Mouse (Mus musculus) CH12.LX (cell line): ENCODE results near the gene Wdr34. TPM values are rescaled to one million over a fixed set of nuclear protein-coding genes. Genes with fewer than 3 reads are reported as not detected.

Experiments used
- DNase-seq: peaks from one replicate; pipeline ENCODE4 v3.0.0-alpha.2; 2013; ENCODE audit errors: extremely low read depth
- H3K27ac ChIP-seq: 2 replicates; pipeline ENCODE4 v1.5.1; 2012; ENCODE audit warnings: low read depth, mild to moderate bottlenecking, control low read depth, moderate library complexity; ENCODE audit not compliant: insufficient read depth
- H3K27me3 ChIP-seq: replicated peaks from 2 replicates; pipeline ENCODE3; 2012; ENCODE audit warnings: inconsistent platforms
- H3K36me3 ChIP-seq, 2 experiments: replicated peaks in 1 of 2; 2 replicates each; pipeline versions ENCODE3 to v1.6.1; 2012; ENCODE audit warnings: inconsistent platforms in 1 of 2, low read length in 1 of 2, mild to moderate bottlenecking in 1 of 2, mixed read lengths in 1 of 2, moderate library complexity in 1 of 2; ENCODE audit not compliant: control insufficient read depth in 1 of 2, insufficient read depth in 1 of 2
- H3K4me1 ChIP-seq, 2 experiments: 2 replicates each; pipeline ENCODE4 v1.6.1; 2012; ENCODE audit warnings: inconsistent platforms in 1 of 2, moderate library complexity in 1 of 2; ENCODE audit not compliant: insufficient read depth in 2 of 2, control insufficient read depth in 1 of 2
- H3K4me2 ChIP-seq: 2 replicates; pipeline ENCODE4 v1.6.1; 2012; ENCODE audit warnings: low read depth, mild to moderate bottlenecking, control low read depth; ENCODE audit not compliant: poor library complexity, insufficient read depth, severe bottlenecking
- H3K4me3 ChIP-seq, 3 experiments: fragments of 150-350 bp in 1 of 3; sonication (generic) in 1 of 3; replicated peaks in 1 of 3; 2 replicates each; pipeline versions ENCODE3 to v1.5.1; 2011 to 2012; ENCODE audit warnings: low read depth in 2 of 3, low read length in 2 of 3, mild to moderate bottlenecking in 2 of 3, moderate library complexity in 2 of 3, control low read depth in 1 of 3, improper control_type of control experiment in 1 of 3, inconsistent platforms in 1 of 3, mixed read lengths in 1 of 3; ENCODE audit not compliant: poor library complexity in 1 of 3
- H3K79me2 ChIP-seq: replicated peaks from 2 replicates; pipeline ENCODE4 v1.6.1; 2012; ENCODE audit warnings: mild to moderate bottlenecking, moderate library complexity; ENCODE audit not compliant: control insufficient read depth, poor library complexity, insufficient read depth, severe bottlenecking; ENCODE audit errors: extremely low read depth
- H3K9ac ChIP-seq: 2 replicates; pipeline ENCODE4 v1.6.1; 2012; ENCODE audit warnings: low read depth, mild to moderate bottlenecking, control low read depth, moderate library complexity; ENCODE audit not compliant: insufficient read depth
- H3K9me3 ChIP-seq: replicated peaks from 2 replicates; pipeline ENCODE3; 2012; ENCODE audit warnings: low read length, inconsistent platforms, mixed read lengths
- CHD1 ChIP-seq: IDR thresholded peaks from 2 replicates; pipeline ENCODE4 v1.6.1; 2012; ENCODE audit warnings: low read depth, low read length, improper control_type of control experiment, inconsistent platforms
- CHD2 ChIP-seq: IDR thresholded peaks from 2 replicates; pipeline ENCODE4 v1.6.1; 2011; ENCODE audit warnings: low read length, improper control_type of control experiment
- E2F4 ChIP-seq: IDR thresholded peaks from 2 replicates; pipeline ENCODE4 v1.6.1; 2011; ENCODE audit warnings: low read depth, low read length, improper control_type of control experiment; ENCODE audit not compliant: insufficient replicate concordance
- ELF1 ChIP-seq: IDR thresholded peaks from 2 replicates; pipeline ENCODE4 v1.6.1; 2014; ENCODE audit warnings: low read depth, mild to moderate bottlenecking, inconsistent platforms, low read length, improper control_type of control experiment
- ETS1 ChIP-seq: conservative IDR thresholded peaks from 2 replicates; pipeline ENCODE4 v1.6.1; 2012; ENCODE audit warnings: low read depth, mild to moderate bottlenecking, inconsistent platforms, low read length, improper control_type of control experiment, moderate library complexity
- IRF4 ChIP-seq: IDR thresholded peaks from 2 replicates; pipeline ENCODE4 v1.6.1; 2014; ENCODE audit warnings: low read depth, mild to moderate bottlenecking, inconsistent platforms, low read length, improper control_type of control experiment
- JUN ChIP-seq: IDR thresholded peaks from 2 replicates; pipeline ENCODE4 v1.6.1; 2011; ENCODE audit warnings: low read depth, mild to moderate bottlenecking, low read length, improper control_type of control experiment, moderate library complexity; ENCODE audit not compliant: insufficient read depth
- KAT2A ChIP-seq: IDR thresholded peaks from 2 replicates; pipeline ENCODE4 v1.6.1; 2012; ENCODE audit warnings: low read length, improper control_type of control experiment, inconsistent platforms; ENCODE audit not compliant: insufficient replicate concordance
- MAFK ChIP-seq: IDR thresholded peaks from 2 replicates; pipeline ENCODE4 v1.6.1; 2011; ENCODE audit warnings: low read length, improper control_type of control experiment; ENCODE audit not compliant: insufficient replicate concordance
- MAZ ChIP-seq: IDR thresholded peaks from 2 replicates; pipeline ENCODE4 v1.6.1; 2012; ENCODE audit warnings: low read depth, mild to moderate bottlenecking, inconsistent platforms, low read length, improper control_type of control experiment, moderate library complexity
- NELFE ChIP-seq: IDR thresholded peaks from 2 replicates; pipeline ENCODE4 v1.6.1; 2011; ENCODE audit warnings: low read depth, low read length, improper control_type of control experiment
- NRF1 ChIP-seq: IDR thresholded peaks from 2 replicates; pipeline ENCODE4 v1.6.1; 2014; ENCODE audit warnings: low read depth, mild to moderate bottlenecking, inconsistent platforms, low read length, improper control_type of control experiment, moderate library complexity
- POLR2A ChIP-seq: IDR thresholded peaks from 2 replicates; pipeline ENCODE4 v1.6.1; 2011; ENCODE audit warnings: low read depth, mild to moderate bottlenecking, improper control_type of control experiment, low read length
- POLR2AphosphoS2 ChIP-seq: IDR thresholded peaks from 2 replicates; pipeline ENCODE4 v1.6.1; 2011; ENCODE audit warnings: low read depth, low read length, improper control_type of control experiment
- RAD21 ChIP-seq: IDR thresholded peaks from 2 replicates; pipeline ENCODE4 v1.6.1; 2011; ENCODE audit warnings: low read depth, mild to moderate bottlenecking, low read length, improper control_type of control experiment, moderate library complexity
- SMC3 ChIP-seq: IDR thresholded peaks from 2 replicates; pipeline ENCODE4 v1.6.1; 2011; ENCODE audit warnings: low read depth, low read length, improper control_type of control experiment
- UBTF ChIP-seq: IDR thresholded peaks from 2 replicates; pipeline ENCODE4 v1.6.1; 2012; ENCODE audit warnings: low read depth, mild to moderate bottlenecking, inconsistent platforms, low read length, improper control_type of control experiment, moderate library complexity
- USF2 ChIP-seq: conservative IDR thresholded peaks from 2 replicates; pipeline ENCODE4 v1.6.1; 2011; ENCODE audit warnings: low read depth, low read length, improper control_type of control experiment
- ZKSCAN1 ChIP-seq: IDR thresholded peaks from 2 replicates; pipeline ENCODE4 v1.6.1; 2012; ENCODE audit warnings: low read depth, inconsistent platforms, low read length, improper control_type of control experiment, borderline replicate concordance
- ZMIZ1 ChIP-seq: IDR thresholded peaks from 2 replicates; pipeline ENCODE4 v1.6.1; 2012; ENCODE audit warnings: low read depth, mild to moderate bottlenecking, inconsistent platforms, low read length, improper control_type of control experiment
- ZNF384 ChIP-seq: IDR thresholded peaks from 2 replicates; pipeline ENCODE4 v1.6.1; 2012; ENCODE audit warnings: low read depth, low read length, improper control_type of control experiment, inconsistent platforms
- dilution Hi-C: fragments of 300-500 bp; cut with MboI; formaldehyde crosslinking; loops from 2 replicates; pipeline ENCODE4 v1.14.3; 2020; ENCODE audit warnings: low sequenced_read_pairs; ENCODE audit not compliant: extremely low pct_unique_long_range_greater_than_20kb, extremely low pct_ligation_motif_present
- in situ Hi-C: fragments of 300-500 bp; cut with MboI; formaldehyde crosslinking; loops from 3 replicates; pipeline ENCODE4 v1.14.3; 2019; ENCODE audit warnings: low sequenced_read_pairs, low pct_ligation_motif_present, low pct_unique_long_range_greater_than_20kb, mixed read lengths
- polyA plus RNA-seq: library from polyadenylated mRNA; unstranded; fragments of >175 nt; gene quantifications from 2 replicates; pipeline ENCODE4 v1.2.1, GENCODE M21; 2012; ENCODE audit warnings: low read depth; ENCODE audit not compliant: insufficient read length
- total RNA-seq, 2 experiments: library from RNA; depleted of rRNA; stranded (reverse); fragments of 300-350 nt in 1 of 2; fragments of >200 nt in 1 of 2; gene quantifications; 2 replicates each; pipeline ENCODE4 v1.2.3; 2012 to 2014

The Wdr34 gene
- total and polyA plus RNA-seq, 3 experiments, result 24.7 to 28.0 (median 26.5) TPM

GRCm38 (mm10) chr2:30037762-30038161 lies 10.9 kb downstream of the Wdr34 start:
- no peak overlapping the region for H3K9ac ChIP-seq
- peaks cover 0 to 7% of the 10 kb centered on the region in 2 experiments; a peak in 2 of 4 replicates for H3K4me1 ChIP-seq
- dilution Hi-C loops, result no loop called here
- no peaks in the 10 kb centered on the region for H3K27me3 ChIP-seq
- no peak for TF ChIP-seq ZMIZ1
- TF ChIP-seq CHD2, result no peak
- TF ChIP-seq ELF1, result no peak
- in situ Hi-C loops, result no loop called here
- no peak overlapping the region for H3K27ac ChIP-seq
- H3K36me3 ChIP-seq, result peaks cover 17 to 64% of the 10 kb centered on the region in 2 experiments
- DNase-seq, result no peak
- no peak overlapping the region for H3K4me2 ChIP-seq
- H3K79me2 ChIP-seq, result no peaks in the 10 kb centered on the region
- no peak overlapping the region for H3K4me3 ChIP-seq
- no peaks in the 10 kb centered on the region for H3K9me3 ChIP-seq

GRCm38 (mm10) chr2:30032957-30033356 lies 15.7 kb downstream of the Wdr34 start:
- H3K4me1 ChIP-seq, result no peaks in the 10 kb centered on the region
- H3K9ac ChIP-seq, result no peak overlapping the region
- DNase-seq, result no peak
- TF ChIP-seq USF2, result no peak
- no peak for TF ChIP-seq IRF4
- TF ChIP-seq CHD2, result no peak
- no peak for TF ChIP-seq SMC3
- no peak for TF ChIP-seq NRF1
- no peak for TF ChIP-seq NELFE
- no peak for TF ChIP-seq ZNF384
- TF ChIP-seq MAZ, result no peak
- TF ChIP-seq POLR2A, result no peak
- no peak for TF ChIP-seq E2F4
- TF ChIP-seq POLR2AphosphoS2, result no peak
- no peak for TF ChIP-seq ETS1
- TF ChIP-seq UBTF, result no peak
- TF ChIP-seq CHD1, result no peak
- TF ChIP-seq RAD21, result no peak
- TF ChIP-seq ZKSCAN1, result no peak
- TF ChIP-seq MAFK, result no peak
- TF ChIP-seq JUN, result no peak
- no peak for TF ChIP-seq ELF1
- no peak for TF ChIP-seq KAT2A
- TF ChIP-seq, all 38 proteins: peak for 0
- Histone ChIP-seq H3K27me3 (no peaks in the 10 kb centered on the region), H3K4me2 (no peak overlapping the region), H3K36me3 (peaks cover 58 to 86% of the 10 kb centered on the region in 2 experiments), H3K27ac (no peak overlapping the region), H3K4me3 (no peak overlapping the region), H3K79me2 (no peaks in the 10 kb centered on the region), H3K9me3 (no peaks in the 10 kb centered on the region)
- dilution Hi-C loops (no loop called here), in situ Hi-C loops (no loop called here)
